Mouse (Mus musculus) forebrain, embryonic 12.5 days (tissue): ENCODE results near the gene Ddx42. TPM values are rescaled to one million over a fixed set of nuclear protein-coding genes. Genes with fewer than 3 reads are reported as not detected.

Experiments
- ATAC-seq: fragments of 200-750 bp; cut with Nextera tagmentation; 2 replicates; pipeline ENCODE4 v1.8.0; 2017; ENCODE audit warnings: moderate TSS enrichment; ENCODE audit not compliant: low FRiP score
- H3K27ac ChIP-seq: fragments of 300-500 bp; sonication (generic); 2 replicates; pipeline ENCODE4 v1.5.1; 2016; ENCODE audit warnings: mild to moderate bottlenecking
- H3K27me3 ChIP-seq: fragments of 300-500 bp; sonication (generic); 2 replicates; pipeline ENCODE4 v1.6.1; 2016; ENCODE audit warnings: mild to moderate bottlenecking
- H3K36me3 ChIP-seq: fragments of 300-500 bp; sonication (generic); replicated peaks from 2 replicates; pipeline ENCODE4 v1.6.1; 2016; ENCODE audit warnings: mild to moderate bottlenecking
- H3K4me1 ChIP-seq: fragments of 300-500 bp; sonication (generic); 2 replicates; pipeline ENCODE4 v1.6.1; 2016
- H3K4me2 ChIP-seq: fragments of 300-500 bp; sonication (generic); 2 replicates; pipeline ENCODE4 v1.6.1; 2016; ENCODE audit warnings: mild to moderate bottlenecking, moderate library complexity
- H3K4me3 ChIP-seq: fragments of 300-500 bp; sonication (generic); replicated peaks from 2 replicates; pipeline ENCODE4 v1.5.1; 2016; ENCODE audit warnings: mild to moderate bottlenecking
- H3K9ac ChIP-seq: fragments of 300-500 bp; sonication (generic); 2 replicates; pipeline ENCODE4 v1.6.1; 2016; ENCODE audit warnings: mild to moderate bottlenecking
- H3K9me3 ChIP-seq: fragments of 300-500 bp; sonication (generic); 2 replicates; pipeline ENCODE4 v1.6.1; 2016
- WGBS: fragments of 180-500 bp; shearing (Covaris S2); methylation state at CpG from one replicate; pipeline ENCODE4 v1.1.7; 2016; 5-methylcytosine and 5-hydroxymethylcytosine counted together
- polyA plus RNA-seq: library from polyadenylated mRNA; unstranded; fragments of >200 nt; fragmentation: Nextera tagmentation; extraction: Ambion mirVana; gene quantifications from 2 replicates; pipeline ENCODE4 v1.2.1, GENCODE M21; 2016

Ddx42 gene
- polyA plus RNA-seq, 1 experiment from 2014 or later: 122 TPM

- H3K4me1 ChIP-seq: peaks cover 32% of the 10 kb centered on the region
- peak overlapping the region; percentile 92 for H3K9ac ChIP-seq
- H3K36me3 ChIP-seq: no peaks in the 10 kb centered on the region
- peak overlapping the region; percentile 77 for H3K4me2 ChIP-seq
- 21% methylated on average over 16 of the region's 16 CpGs for WGBS
- peak overlapping the region; percentile 76 for H3K4me3 ChIP-seq
- H3K9me3 ChIP-seq: no peaks in the 10 kb centered on the region
- H3K27me3 ChIP-seq: no peaks in the 10 kb centered on the region
- peak; percentile 33 for ATAC-seq
- peak overlapping the region; percentile 88 for H3K27ac ChIP-seq
Observed at GRCm38 (mm10) chr11:106273311-106273684, 56.6 kb downstream of the Ddx42 start.

DNA sequence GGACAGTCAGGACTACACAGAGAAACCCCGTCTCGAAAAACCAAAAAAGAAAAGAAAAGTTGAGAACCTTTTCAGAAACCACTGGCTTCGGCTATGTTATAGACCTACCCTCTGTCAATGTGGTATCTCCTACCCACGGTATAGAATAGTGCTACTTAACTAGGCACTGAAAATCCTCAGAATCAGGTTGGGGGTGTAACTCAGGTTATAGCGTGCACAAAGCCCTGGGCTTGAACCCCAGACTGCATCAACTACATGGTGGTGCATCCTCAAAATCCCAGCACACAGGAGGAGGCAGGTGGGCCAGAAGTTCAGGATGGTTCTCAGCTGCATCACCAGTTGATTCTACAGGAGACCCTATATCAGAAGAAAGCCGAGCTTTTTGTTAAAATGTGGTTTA, 57.1 kb downstream of the Ddx42 start:
- Histone ChIP-seq H3K4me1 (peaks cover 27% of the 10 kb centered on the region), H3K9me3 (no peaks in the 10 kb centered on the region), H3K36me3 (no peaks in the 10 kb centered on the region), H3K4me2 (peak overlapping the region; percentile 77), H3K4me3 (0 out of 2 replicates have a peak overlapping the region, but pooled peaks have one; percentile 76), H3K27me3 (peaks cover 3% of the 10 kb centered on the region; the same call in 1 of the 2 replicates), H3K27ac (no peak overlapping the region), H3K9ac (no peak overlapping the region)
- WGBS: 98% methylated on average over 6 of the region's 6 CpGs
- ATAC-seq: no peak

DNA sequence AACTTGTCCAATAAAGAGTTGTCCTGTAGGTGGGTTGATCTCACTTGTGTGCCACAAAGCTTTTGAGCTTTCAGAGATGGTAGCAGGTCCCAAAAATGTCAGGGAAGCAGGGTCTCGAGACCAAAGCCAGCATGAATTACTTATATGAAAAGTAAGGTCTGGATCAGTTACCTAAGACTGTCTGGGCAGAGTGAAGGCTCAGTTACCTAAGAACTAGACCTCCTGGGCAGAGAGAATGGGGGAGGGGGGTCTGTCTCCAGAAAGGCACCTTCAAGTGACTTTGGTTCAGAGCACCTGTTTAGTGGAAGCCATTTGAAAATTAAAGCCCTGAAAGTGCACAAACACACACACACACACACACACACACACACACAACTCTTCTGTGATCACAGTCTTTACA, 57.6 kb downstream of the Ddx42 start:
- no peak for ATAC-seq
- WGBS: 92% methylated on average over 1 of the region's 1 CpGs
- Histone ChIP-seq H3K4me3 (no peak overlapping the region), H3K27ac (no peak overlapping the region), H3K4me2 (no peak overlapping the region), H3K27me3 (peaks cover 3% of the 10 kb centered on the region; the same call in 1 of the 2 replicates), H3K4me1 (peaks cover 22% of the 10 kb centered on the region), H3K36me3 (no peaks in the 10 kb centered on the region), H3K9me3 (no peaks in the 10 kb centered on the region), H3K9ac (no peak overlapping the region)

- Histone ChIP-seq H3K27ac (no peak overlapping the region), H3K4me3 (no peak overlapping the region), H3K9ac (no peak overlapping the region), H3K4me2 (no peak overlapping the region), H3K36me3 (no peaks in the 10 kb centered on the region), H3K4me1 (peaks cover 22% of the 10 kb centered on the region), H3K9me3 (no peaks in the 10 kb centered on the region), H3K27me3 (peaks cover 3% of the 10 kb centered on the region; the same call in 1 of the 2 replicates)
- WGBS: 86% methylated on average over 7 of the region's 7 CpGs
- ATAC-seq: no peak
Observed at GRCm38 (mm10) chr11:106274971-106275411, 58.3 kb downstream of the Ddx42 start.

DNA sequence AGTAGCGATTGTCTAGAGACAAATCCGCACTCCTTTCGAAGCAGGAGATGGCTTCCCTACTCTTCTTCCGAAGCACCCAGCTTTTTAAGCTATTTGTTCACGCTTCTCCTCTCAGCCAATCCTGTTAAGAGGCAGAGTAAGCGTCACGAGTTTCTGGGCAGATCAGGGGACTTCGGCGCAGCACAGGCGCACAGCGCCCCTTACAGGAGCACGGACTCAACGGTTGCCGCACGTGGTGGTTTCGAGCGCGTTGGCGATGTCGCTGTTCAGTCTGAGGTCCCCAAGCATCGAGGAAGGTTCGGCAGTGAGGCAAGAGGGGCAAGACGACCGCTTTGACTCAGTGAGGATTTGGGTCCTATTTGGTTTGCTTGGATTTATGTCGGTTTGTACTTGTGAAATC, 59.7 kb downstream of the Ddx42 start, which contains the start of gene Tcam1:
Gene Tcam1 (plus strand): TSS at position 219 of the 400 bp plus-strand sequence.
- Histone ChIP-seq H3K4me1 (peaks cover 14% of the 10 kb centered on the region), H3K27me3 (peaks cover 3% of the 10 kb centered on the region; the same call in 1 of the 2 replicates), H3K9ac (no peak within 1 kb of the TSS), H3K36me3 (no peaks in the 10 kb centered on the region), H3K9me3 (no peaks in the 10 kb centered on the region), H3K27ac (no peak within 1 kb of the TSS), H3K4me2 (peak within 1 kb of the TSS; percentile 39), H3K4me3 (no peak within 1 kb of the TSS)
- 11% methylated on average over 25 of the region's 25 CpGs for WGBS
- peak; percentile 57 for ATAC-seq

DNA sequence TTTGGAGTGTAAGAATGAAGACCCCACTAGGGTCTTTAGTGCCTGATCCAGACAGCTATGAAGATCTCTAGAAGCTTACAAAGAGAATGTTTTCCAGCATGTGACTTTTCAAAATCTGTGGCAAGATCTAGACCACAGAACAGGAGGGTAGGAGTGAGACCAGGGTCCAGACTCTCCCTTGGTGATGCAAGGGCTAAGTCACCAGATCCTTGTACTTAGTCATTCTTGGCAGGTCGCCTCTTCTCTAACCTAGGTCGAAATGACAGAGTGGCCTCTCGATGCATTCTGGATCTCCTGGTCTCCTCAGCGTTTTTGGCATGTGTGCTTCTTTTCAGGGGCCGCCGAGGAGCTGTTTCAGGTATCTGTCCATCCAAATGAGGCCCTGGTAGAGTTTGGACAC, 65.7 kb downstream of the Ddx42 start:
- H3K9me3 ChIP-seq: no peaks in the 10 kb centered on the region
- H3K4me3 ChIP-seq: no peak overlapping the region
- no peak overlapping the region for H3K9ac ChIP-seq
- H3K4me2 ChIP-seq: no peak overlapping the region
- H3K27me3 ChIP-seq: peaks cover 3% of the 10 kb centered on the region; the same call in 1 of the 2 replicates
- ATAC-seq: no peak
- H3K27ac ChIP-seq: no peak overlapping the region
- 88% methylated on average over 6 of the region's 6 CpGs for WGBS
- no peaks in the 10 kb centered on the region for H3K4me1 ChIP-seq
- H3K36me3 ChIP-seq: no peaks in the 10 kb centered on the region

GRCm38 (mm10) chr11:106283371-106283770, 66.6 kb downstream of the Ddx42 start:
- Histone ChIP-seq H3K9ac (no peak overlapping the region), H3K27ac (no peak overlapping the region), H3K9me3 (no peaks in the 10 kb centered on the region), H3K27me3 (peaks cover 3% of the 10 kb centered on the region; the same call in 1 of the 2 replicates), H3K4me1 (no peaks in the 10 kb centered on the region), H3K4me2 (no peak overlapping the region), H3K36me3 (no peaks in the 10 kb centered on the region), H3K4me3 (no peak overlapping the region)
- 79% methylated on average over 4 of the region's 4 CpGs for WGBS
- ATAC-seq: no peak

DNA sequence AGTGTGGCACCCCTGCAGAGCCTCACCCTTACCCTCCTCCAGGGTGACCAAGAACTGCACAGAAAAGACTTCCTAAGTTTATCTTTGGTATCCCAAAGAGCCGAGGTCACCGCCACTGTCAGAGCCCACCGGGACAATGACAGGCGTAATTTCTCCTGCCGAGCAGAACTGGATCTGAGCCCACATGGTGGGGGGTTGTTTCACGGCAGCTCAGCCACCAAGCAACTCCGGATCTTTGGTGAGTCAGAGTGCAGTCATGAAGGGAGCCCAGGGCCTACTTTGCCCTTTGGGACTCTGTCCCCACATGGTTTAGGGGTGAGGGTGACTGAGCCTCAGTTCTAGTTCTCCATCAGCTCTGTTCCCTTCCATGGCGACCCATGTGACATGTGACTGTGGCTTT, 67.4 kb downstream of the Ddx42 start:
- no peaks in the 10 kb centered on the region for H3K36me3 ChIP-seq
- ATAC-seq: no peak

DNA sequence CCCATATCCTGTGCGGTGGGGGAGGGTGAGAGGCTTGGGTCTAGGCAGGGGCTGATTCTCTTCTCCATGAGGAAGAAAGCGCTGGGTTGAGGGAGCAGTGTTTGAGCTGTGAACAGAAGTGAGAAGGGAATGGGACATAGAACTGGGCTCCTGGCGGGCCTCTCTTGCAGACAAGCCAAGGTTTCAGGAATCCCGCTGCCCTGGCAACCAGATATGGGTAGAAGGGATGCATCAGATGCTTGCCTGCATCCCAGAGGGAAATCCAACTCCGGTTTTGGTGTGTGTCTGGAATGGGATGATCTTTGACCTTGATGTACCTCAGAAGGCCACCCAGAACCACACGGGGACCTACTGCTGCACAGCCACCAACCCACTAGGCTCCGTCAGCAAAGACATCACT, 69.5 kb downstream of the Ddx42 start:
- Histone ChIP-seq H3K4me1 (no peaks in the 10 kb centered on the region), H3K4me3 (no peak overlapping the region), H3K9me3 (no peaks in the 10 kb centered on the region), H3K27ac (no peak overlapping the region), H3K4me2 (no peak overlapping the region), H3K27me3 (no peaks in the 10 kb centered on the region), H3K9ac (no peak overlapping the region), H3K36me3 (no peaks in the 10 kb centered on the region)
- ATAC-seq: no peak
- 85% methylated on average over 7 of the region's 7 CpGs for WGBS

More for the DNA sequence above, 67.4 kb downstream of the Ddx42 start:
- Histone ChIP-seq H3K9ac (no peak overlapping the region), H3K27me3 (no peaks in the 10 kb centered on the region), H3K9me3 (no peaks in the 10 kb centered on the region), H3K4me1 (no peaks in the 10 kb centered on the region), H3K4me3 (no peak overlapping the region), H3K4me2 (no peak overlapping the region), H3K27ac (no peak overlapping the region)
- WGBS: 75% methylated on average over 8 of the region's 8 CpGs

DNA sequence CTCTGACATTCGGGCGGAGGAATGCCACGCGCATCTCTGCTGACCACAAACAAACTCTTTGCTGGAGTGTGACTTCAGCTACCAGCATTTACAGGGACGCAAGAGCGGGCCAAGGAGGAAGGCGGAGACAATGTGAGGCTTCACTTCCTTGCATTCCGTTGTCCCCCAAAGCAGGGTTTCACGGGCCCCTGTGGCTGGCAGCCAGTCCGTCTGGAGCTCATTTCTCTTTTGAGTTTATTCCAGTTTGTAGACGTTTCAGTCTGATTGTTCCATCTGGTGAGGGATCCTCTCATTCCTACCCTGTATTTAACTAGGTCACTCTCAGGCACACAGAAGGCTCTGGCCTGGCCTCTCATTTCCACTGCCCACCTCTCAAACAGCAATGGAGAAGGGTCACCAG, 70.3 kb downstream of the Ddx42 start:
- no peak overlapping the region for H3K27ac ChIP-seq
- no peaks in the 10 kb centered on the region for H3K9me3 ChIP-seq
- no peaks in the 10 kb centered on the region for H3K36me3 ChIP-seq
- H3K4me3 ChIP-seq: no peak overlapping the region
- H3K4me2 ChIP-seq: no peak overlapping the region
- WGBS: 82% methylated on average over 11 of the region's 11 CpGs
- ATAC-seq: no peak
- no peak overlapping the region for H3K9ac ChIP-seq
- H3K27me3 ChIP-seq: no peaks in the 10 kb centered on the region
- H3K4me1 ChIP-seq: no peaks in the 10 kb centered on the region

DNA sequence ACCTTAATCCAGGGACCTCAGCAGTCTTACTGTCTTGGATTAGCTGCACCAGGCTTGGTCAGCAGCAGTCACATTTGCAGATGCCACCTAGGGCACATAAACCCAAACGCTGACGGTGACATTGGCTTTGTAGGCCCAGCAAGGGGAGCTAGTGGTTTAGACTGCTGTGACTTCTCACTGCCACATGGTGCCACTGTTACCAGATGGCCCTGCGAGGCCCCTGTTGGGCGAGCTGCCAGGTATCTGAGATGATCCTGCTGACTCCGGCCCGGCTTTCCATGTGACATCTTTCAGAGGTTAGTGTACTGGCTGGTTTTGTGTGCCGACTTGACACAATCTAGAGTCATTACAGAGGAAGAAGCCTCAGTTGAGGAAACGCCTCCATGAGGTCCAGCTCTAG, 72.6 kb downstream of the Ddx42 start:
- no peaks in the 10 kb centered on the region for H3K27me3 ChIP-seq
- no peak overlapping the region for H3K9ac ChIP-seq
- WGBS: 77% methylated on average over 8 of the region's 8 CpGs
- ATAC-seq: no peak
- no peak overlapping the region for H3K27ac ChIP-seq
- no peak overlapping the region for H3K4me3 ChIP-seq
- H3K4me1 ChIP-seq: no peaks in the 10 kb centered on the region
- no peaks in the 10 kb centered on the region for H3K9me3 ChIP-seq
- H3K4me2 ChIP-seq: no peak overlapping the region
- no peaks in the 10 kb centered on the region for H3K36me3 ChIP-seq

DNA sequence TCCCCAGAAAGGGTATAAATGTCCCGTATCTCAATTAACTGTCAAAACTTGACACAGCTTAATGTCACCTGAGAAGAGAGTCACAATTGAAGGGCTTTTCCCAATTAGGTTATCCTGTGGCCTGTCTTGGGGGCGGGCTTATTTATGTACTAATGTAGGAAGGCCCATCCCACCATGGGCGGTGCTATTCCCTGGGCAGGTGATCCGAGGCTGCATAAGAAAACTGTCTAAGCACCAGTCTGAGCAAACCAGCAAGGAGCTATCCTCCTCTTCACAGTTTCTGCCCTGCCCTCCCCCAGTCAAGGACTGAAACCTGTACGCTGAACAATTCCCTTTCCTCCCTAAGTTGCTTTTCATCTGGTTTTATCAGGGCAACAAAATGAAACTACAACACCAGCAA, 73.7 kb downstream of the Ddx42 start:
- Histone ChIP-seq H3K9ac (no peak overlapping the region), H3K4me2 (no peak overlapping the region), H3K9me3 (no peaks in the 10 kb centered on the region), H3K4me3 (no peak overlapping the region), H3K36me3 (no peaks in the 10 kb centered on the region), H3K27me3 (no peaks in the 10 kb centered on the region), H3K27ac (no peak overlapping the region), H3K4me1 (no peaks in the 10 kb centered on the region)
- WGBS: 91% methylated on average over 5 of the region's 5 CpGs
- ATAC-seq: no peak

DNA sequence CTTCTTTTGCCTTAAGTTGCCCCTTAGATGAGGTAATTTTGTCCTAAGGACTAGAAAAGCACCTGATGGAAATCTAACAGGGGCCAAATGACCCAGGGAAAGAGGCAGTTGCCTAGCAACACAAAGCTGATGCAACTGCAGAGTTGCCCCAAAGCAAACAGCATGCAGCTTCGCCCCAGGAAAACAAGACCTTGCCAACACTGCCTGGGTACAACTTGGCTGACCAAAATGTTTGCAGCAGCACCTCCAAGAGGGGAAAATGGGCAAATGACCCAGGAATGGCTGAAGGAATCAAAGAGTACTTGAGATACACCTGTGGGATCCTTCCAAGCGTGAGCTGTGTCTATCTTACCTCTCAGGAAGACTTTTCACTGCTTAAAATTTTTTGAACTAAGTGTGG, 75.1 kb downstream of the Ddx42 start:
- no peak for ATAC-seq
- no peak overlapping the region for H3K4me3 ChIP-seq
- no peak overlapping the region for H3K4me2 ChIP-seq
- H3K36me3 ChIP-seq: no peaks in the 10 kb centered on the region
- no peaks in the 10 kb centered on the region for H3K27me3 ChIP-seq
- no peak overlapping the region for H3K27ac ChIP-seq
- 92% methylated on average over 2 of the region's 2 CpGs for WGBS
- H3K9me3 ChIP-seq: no peaks in the 10 kb centered on the region
- H3K4me1 ChIP-seq: no peaks in the 10 kb centered on the region
- H3K9ac ChIP-seq: no peak overlapping the region
